Mouse (Mus musculus) thymus, adult 2 months (tissue): ENCODE data around the gene Adal.

Experiments
- CTCF ChIP-seq: fragments of 200-500 bp; IDR thresholded peaks from 2 replicates; pipeline ENCODE4 v1.5.1; 2012; ENCODE audit warnings: mild to moderate bottlenecking, control low read depth, low read length, moderate library complexity, borderline replicate concordance; ENCODE audit not compliant: control insufficient read depth, poor library complexity, insufficient read depth; ENCODE audit errors: extremely low read depth
- POLR2A ChIP-seq: fragments of 200-500 bp; IDR thresholded peaks from 2 replicates; pipeline ENCODE4 v1.6.1; 2012; ENCODE audit warnings: mild to moderate bottlenecking, low read length, control low read depth, moderate library complexity; ENCODE audit not compliant: control insufficient read depth, poor library complexity, insufficient read depth; ENCODE audit errors: extremely low read depth

DNA sequence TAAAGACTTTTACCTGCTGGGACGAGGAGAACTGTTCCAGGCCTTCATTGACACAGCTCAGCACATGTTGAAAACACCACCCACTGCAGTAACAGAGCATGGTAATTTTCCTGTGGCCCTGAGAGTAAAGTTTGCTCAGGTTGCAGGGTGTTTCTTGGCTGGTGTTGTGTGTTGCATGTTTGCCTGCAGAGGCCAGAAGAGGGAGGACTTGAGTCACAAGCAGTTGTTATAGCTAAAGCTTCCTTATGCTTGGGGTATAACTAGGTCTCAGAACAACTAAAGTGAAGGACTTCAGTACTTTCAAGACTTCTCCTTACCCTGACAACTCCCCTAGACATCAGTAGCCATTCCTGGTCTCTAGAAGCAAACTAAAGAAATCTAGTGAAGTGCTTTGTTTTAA lies 48.3 kb downstream of the Adal start:
- TF ChIP-seq CTCF (no peak), POLR2A (no peak)
